Mouse (Mus musculus) CH12.LX (cell line): ENCODE data around the gene Fau.

ENCODE experiments used
- CTCF ChIP-seq, 2 experiments: IDR thresholded peaks in 1 of 2; conservative IDR thresholded peaks in 1 of 2; 2 replicates each; pipeline ENCODE4 v1.5.1; 2011 to 2012; ENCODE audit warnings: low read depth in 2 of 2, low read length in 2 of 2, improper control_type of control experiment in 1 of 2, inconsistent platforms in 1 of 2, mild to moderate bottlenecking in 1 of 2, moderate library complexity in 1 of 2
- MXI1 ChIP-seq: IDR thresholded peaks from 2 replicates; pipeline ENCODE4 v1.6.1; 2011; ENCODE audit warnings: mild to moderate bottlenecking, low read depth, low read length, improper control_type of control experiment
- MYC ChIP-seq: IDR thresholded peaks from 2 replicates; pipeline ENCODE4 v1.6.1; 2011; ENCODE audit warnings: low read depth, mild to moderate bottlenecking, improper control_type of control experiment, low read length
- NRF1 ChIP-seq: IDR thresholded peaks from 2 replicates; pipeline ENCODE4 v1.6.1; 2014; ENCODE audit warnings: low read depth, mild to moderate bottlenecking, inconsistent platforms, low read length, improper control_type of control experiment, moderate library complexity
- POLR2AphosphoS2 ChIP-seq: IDR thresholded peaks from 2 replicates; pipeline ENCODE4 v1.6.1; 2011; ENCODE audit warnings: low read depth, low read length, improper control_type of control experiment
- UBTF ChIP-seq: IDR thresholded peaks from 2 replicates; pipeline ENCODE4 v1.6.1; 2012; ENCODE audit warnings: low read depth, mild to moderate bottlenecking, inconsistent platforms, low read length, improper control_type of control experiment, moderate library complexity
- USF2 ChIP-seq: conservative IDR thresholded peaks from 2 replicates; pipeline ENCODE4 v1.6.1; 2011; ENCODE audit warnings: low read depth, low read length, improper control_type of control experiment
- ZNF384 ChIP-seq: IDR thresholded peaks from 2 replicates; pipeline ENCODE4 v1.6.1; 2012; ENCODE audit warnings: low read depth, low read length, improper control_type of control experiment, inconsistent platforms

DNA sequence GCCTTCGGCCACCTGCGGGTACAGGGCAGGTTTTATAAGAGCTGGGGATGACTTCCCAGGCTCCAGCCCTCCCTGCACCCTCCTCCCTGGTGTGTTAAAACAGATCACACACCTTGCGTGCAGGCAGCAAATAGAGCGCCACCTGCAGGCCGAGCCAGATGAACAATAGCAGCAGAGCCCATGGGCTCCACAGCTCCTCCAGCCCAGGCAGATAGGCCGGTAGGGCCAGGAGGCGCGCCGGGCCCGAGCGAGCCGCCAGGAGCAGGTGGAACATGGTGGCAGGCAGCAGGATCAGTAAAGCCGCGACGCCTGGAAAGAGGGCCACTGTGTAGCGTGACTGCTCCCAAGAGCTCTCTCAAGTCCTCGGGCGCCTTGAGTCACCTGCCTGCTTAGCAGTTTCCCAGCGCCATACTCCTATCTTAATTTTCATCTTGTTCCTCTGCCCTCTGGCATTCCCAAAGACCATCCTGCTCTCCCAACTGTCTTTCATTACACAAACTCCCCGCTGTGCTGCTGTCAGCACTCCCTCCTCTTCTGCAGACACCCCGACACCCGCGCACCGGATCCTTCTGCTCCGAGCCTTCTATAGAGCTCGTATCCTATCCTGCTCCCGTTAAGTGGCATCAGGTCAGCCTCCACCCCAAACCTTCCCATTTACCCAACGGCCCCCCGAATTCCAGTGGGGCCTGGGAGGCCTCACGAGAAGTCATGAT is 9.5 kb downstream of the Fau start:
- 0 out of 2 replicates have a peak, but pooled peaks have one; percentile 14 for TF ChIP-seq NRF1
- no peak for TF ChIP-seq POLR2AphosphoS2
- TF ChIP-seq MYC: no peak
- no peak for TF ChIP-seq USF2
- TF ChIP-seq CTCF (conservative IDR thresholded peaks at IDR 0.05 in 1 of 2, IDR thresholded peaks at IDR 0.05 in 1 of 2; ENCODE audit: low read depth in 2 of 2, low read length in 2 of 2): peak; percentile 35 to 89; a peak in 3 of 4 replicates
- no peak for TF ChIP-seq ZNF384
- no peak for TF ChIP-seq UBTF
- TF ChIP-seq MXI1: no peak; the same call in 1 of the 2 replicates
